Mouse (Mus musculus): ENCODE data around the gene U2af1l4. TPM values are rescaled to one million over a fixed set of nuclear protein-coding genes. Genes with fewer than 3 reads are reported as not detected.

U2af1l4 gene
- polyA plus RNA-seq (2015; fragmentation: Nextera tagmentation; extraction: Ambion mirVana): 118 and 122 TPM in 2 replicates

- H3K27ac ChIP-seq (replicated peaks): peak within 1 kb of the TSS; percentile 92
- peak within 1 kb of the TSS; percentile 75 for H3K4me3 ChIP-seq
- H3K9me3 ChIP-seq: no peaks in the 10 kb centered on the region
- ATAC-seq (replicated peaks): peak; percentile 86
- H3K4me1 ChIP-seq: peaks cover 31% of the 10 kb centered on the region
- no peaks in the 10 kb centered on the region for H3K27me3 ChIP-seq
- H3K9ac ChIP-seq (replicated peaks): peak within 1 kb of the TSS; percentile 70
- under 1% methylated on average over 45 of the region's 45 CpGs for WGBS
- peaks cover 33% of the 10 kb centered on the region for H3K36me3 ChIP-seq
- H3K4me2 ChIP-seq (replicated peaks): peak within 1 kb of the TSS; percentile 90
Measured at GRCm38 (mm10) chr7:30563117-30563905, at the start of gene U2af1l4, which contains the start of the genes Gm49396 and Psenen. Gene U2af1l4 (plus strand): TSS chr7:30563301. Gene Gm49396 (plus strand): TSS chr7:30563344. Gene Psenen (minus strand): TSS chr7:30563627.

- Histone ChIP-seq H3K4me2 (replicated peaks) (no peak overlapping the region), H3K4me3 (no peak overlapping the region), H3K27ac (replicated peaks) (no peak overlapping the region), H3K27me3 (no peaks in the 10 kb centered on the region), H3K9ac (replicated peaks) (no peak overlapping the region), H3K4me1 (0 out of 2 replicates have a peak, but pooled peaks cover 2% of the 10 kb centered on the region), H3K9me3 (no peaks in the 10 kb centered on the region), H3K36me3 (no peaks in the 10 kb centered on the region)
- WGBS: 60% methylated on average over 24 of the region's 24 CpGs
- no peak for ATAC-seq (replicated peaks)
Measured at GRCm38 (mm10) chr7:30515003-30515760, 47.9 kb upstream of the U2af1l4 start.

GRCm38 (mm10) chr7:30518325-30518724 is 44.8 kb upstream of the U2af1l4 start:
- H3K9me3 ChIP-seq: no peaks in the 10 kb centered on the region
- no peak overlapping the region for H3K4me2 ChIP-seq (replicated peaks)
- H3K36me3 ChIP-seq: peaks cover 6% of the 10 kb centered on the region
- no peak overlapping the region for H3K4me3 ChIP-seq
- WGBS: 46% methylated on average over 8 of the region's 8 CpGs
- H3K27ac ChIP-seq (replicated peaks): no peak overlapping the region
- H3K4me1 ChIP-seq: peaks cover 10% of the 10 kb centered on the region; the same call in 1 of the 2 replicates
- H3K9ac ChIP-seq (replicated peaks): no peak overlapping the region
- H3K27me3 ChIP-seq: no peaks in the 10 kb centered on the region
- ATAC-seq (replicated peaks): no peak

- Histone ChIP-seq H3K9ac (replicated peaks) (no peak overlapping the region), H3K27ac (replicated peaks) (no peak overlapping the region), H3K27me3 (no peaks in the 10 kb centered on the region), H3K4me3 (no peak overlapping the region), H3K4me1 (peaks cover 10% of the 10 kb centered on the region; the same call in 1 of the 2 replicates), H3K4me2 (replicated peaks) (no peak overlapping the region), H3K36me3 (peaks cover 24% of the 10 kb centered on the region), H3K9me3 (no peaks in the 10 kb centered on the region)
- 61% methylated on average over 4 of the region's 4 CpGs for WGBS
- ATAC-seq (replicated peaks): 0 out of 2 replicates have a peak, but pooled peaks have one; percentile 18
Measured at GRCm38 (mm10) chr7:30520396-30520795, 42.7 kb upstream of the U2af1l4 start.

- Histone ChIP-seq H3K4me2 (replicated peaks) (no peak overlapping the region), H3K4me1 (peaks cover 10% of the 10 kb centered on the region; the same call in 1 of the 2 replicates), H3K9ac (replicated peaks) (no peak overlapping the region), H3K27ac (replicated peaks) (no peak overlapping the region), H3K27me3 (no peaks in the 10 kb centered on the region), H3K4me3 (no peak overlapping the region), H3K9me3 (no peaks in the 10 kb centered on the region), H3K36me3 (peaks cover 29% of the 10 kb centered on the region)
- 64% methylated on average over 5 of the region's 5 CpGs for WGBS
- ATAC-seq (replicated peaks): no peak
Measured at GRCm38 (mm10) chr7:30520856-30521255, 42.2 kb upstream of the U2af1l4 start.

- H3K27ac ChIP-seq (replicated peaks): no peak overlapping the region
- H3K4me1 ChIP-seq: peaks cover 18% of the 10 kb centered on the region; the same call in 1 of the 2 replicates
- no peak for ATAC-seq (replicated peaks)
- no peak overlapping the region for H3K9ac ChIP-seq (replicated peaks)
- H3K36me3 ChIP-seq: peaks cover 49% of the 10 kb centered on the region
- H3K4me2 ChIP-seq (replicated peaks): no peak overlapping the region
- no peak overlapping the region for H3K4me3 ChIP-seq
- H3K9me3 ChIP-seq: no peaks in the 10 kb centered on the region
- H3K27me3 ChIP-seq: no peaks in the 10 kb centered on the region
- 86% methylated on average over 10 of the region's 10 CpGs for WGBS
Measured at GRCm38 (mm10) chr7:30522871-30523270, 40.2 kb upstream of the U2af1l4 start.

- H3K4me3 ChIP-seq: no peak overlapping the region
- no peak overlapping the region for H3K27ac ChIP-seq (replicated peaks)
- 86% methylated on average over 6 of the region's 6 CpGs for WGBS
- no peaks in the 10 kb centered on the region for H3K9me3 ChIP-seq
- no peak for ATAC-seq (replicated peaks)
- no peak overlapping the region for H3K9ac ChIP-seq (replicated peaks)
- no peaks in the 10 kb centered on the region for H3K27me3 ChIP-seq
- peaks cover 18% of the 10 kb centered on the region; the same call in 1 of the 2 replicates for H3K4me1 ChIP-seq
- no peak overlapping the region for H3K4me2 ChIP-seq (replicated peaks)
- peaks cover 65% of the 10 kb centered on the region for H3K36me3 ChIP-seq
Measured at GRCm38 (mm10) chr7:30524487-30524886, 38.6 kb upstream of the U2af1l4 start.

- Histone ChIP-seq H3K4me2 (replicated peaks) (no peak overlapping the region), H3K36me3 (peaks cover 80% of the 10 kb centered on the region), H3K4me3 (no peak overlapping the region), H3K9ac (replicated peaks) (0 out of 2 replicates have a peak overlapping the region, but pooled peaks have one; percentile 15), H3K27ac (replicated peaks) (no peak overlapping the region), H3K27me3 (no peaks in the 10 kb centered on the region), H3K4me1 (0 out of 2 replicates have a peak, but pooled peaks cover 11% of the 10 kb centered on the region), H3K9me3 (no peaks in the 10 kb centered on the region)
- no peak for ATAC-seq (replicated peaks)
- WGBS: 41% methylated on average over 10 of the region's 10 CpGs
Measured at GRCm38 (mm10) chr7:30525954-30526353, 37.1 kb upstream of the U2af1l4 start.

GRCm38 (mm10) chr7:30526399-30526798 is 36.7 kb upstream of the U2af1l4 start:
- Histone ChIP-seq H3K9me3 (no peaks in the 10 kb centered on the region), H3K4me3 (no peak overlapping the region), H3K27ac (replicated peaks) (no peak overlapping the region), H3K27me3 (no peaks in the 10 kb centered on the region), H3K9ac (replicated peaks) (0 out of 2 replicates have a peak overlapping the region, but pooled peaks have one; percentile 15), H3K4me1 (peaks cover 12% of the 10 kb centered on the region), H3K4me2 (replicated peaks) (no peak overlapping the region), H3K36me3 (peaks cover 83% of the 10 kb centered on the region)
- 28% methylated on average over 17 of the region's 17 CpGs for WGBS
- ATAC-seq (replicated peaks): no peak

GRCm38 (mm10) chr7:30526981-30527380 is 36.1 kb upstream of the U2af1l4 start:
- 82% methylated on average over 14 of the region's 14 CpGs for WGBS

GRCm38 (mm10) chr7:30531291-30531815 is 31.7 kb upstream of the U2af1l4 start:
- WGBS: 84% methylated on average over 9 of the region's 9 CpGs
- no peak for ATAC-seq (replicated peaks)
- peaks cover 60% of the 10 kb centered on the region for H3K36me3 ChIP-seq

More at GRCm38 (mm10) chr7:30526981-30527380, 36.1 kb upstream of the U2af1l4 start:
- no peaks in the 10 kb centered on the region for H3K9me3 ChIP-seq
- no peak overlapping the region for H3K4me2 ChIP-seq (replicated peaks)
- H3K36me3 ChIP-seq: peaks cover 89% of the 10 kb centered on the region
- H3K4me1 ChIP-seq: peaks cover 18% of the 10 kb centered on the region
- H3K4me3 ChIP-seq: no peak overlapping the region
- H3K27ac ChIP-seq (replicated peaks): no peak overlapping the region
- ATAC-seq (replicated peaks): no peak
- no peak overlapping the region for H3K9ac ChIP-seq (replicated peaks)
- no peaks in the 10 kb centered on the region for H3K27me3 ChIP-seq

More at GRCm38 (mm10) chr7:30531291-30531815, 31.7 kb upstream of the U2af1l4 start:
- peaks cover 44% of the 10 kb centered on the region for H3K4me1 ChIP-seq
- no peaks in the 10 kb centered on the region for H3K9me3 ChIP-seq
- peak overlapping the region; percentile 78 for H3K4me2 ChIP-seq (replicated peaks)
- no peak overlapping the region for H3K27ac ChIP-seq (replicated peaks)
- peak overlapping the region; percentile 94; the same call in 1 of the 2 replicates for H3K9ac ChIP-seq (replicated peaks)
- no peaks in the 10 kb centered on the region for H3K27me3 ChIP-seq
- H3K4me3 ChIP-seq: no peak overlapping the region

All from forebrain, embryonic 15.5 days (tissue).